Mouse (Mus musculus): ENCODE results near the gene Tigd4. TPM values are rescaled to one million over a fixed set of nuclear protein-coding genes. Genes with fewer than 3 reads are reported as not detected.

Tigd4 gene
- total RNA-seq, 2 experiments from 2014 or later: not detected

Other genes with a start within 250 kb of the Tigd4 start
- 417 and 527 TPM in 2 replicates for gene Fhdc1, start 113.1 kb upstream of the Tigd4 start, total RNA-seq (2015; ENCODE audit: low replicate concordance)
- gene Fhdc1, start 113.1 kb upstream of the Tigd4 start, total RNA-seq (2017; ENCODE audit: low replicate concordance): 189 and 211 TPM in 2 replicates
- 4.2 and 5.8 TPM in 2 replicates for gene Arfip1, start 10.9 kb upstream of the Tigd4 start, total RNA-seq (2015; ENCODE audit: low replicate concordance)
- gene Arfip1, start 10.9 kb upstream of the Tigd4 start, total RNA-seq (2017; ENCODE audit: low replicate concordance): 3.4 and 4.0 TPM in 2 replicates
- 9.2 and 13.7 TPM in 2 replicates for gene Tmem154, start 72.6 kb downstream of the Tigd4 start, total RNA-seq (2015; ENCODE audit: low replicate concordance)
- 2.3 and 4.4 TPM in 2 replicates for gene Tmem154, start 72.6 kb downstream of the Tigd4 start, total RNA-seq (2017; ENCODE audit: low replicate concordance)
- 9.6 and 14.1 TPM in 2 replicates for gene Fbxw7, start 221.7 kb downstream of the Tigd4 start, total RNA-seq (2015; ENCODE audit: low replicate concordance)
- 18.0 and 22.5 TPM in 2 replicates for gene Fbxw7, start 221.7 kb downstream of the Tigd4 start, total RNA-seq (2017; ENCODE audit: low replicate concordance)